Mouse (Mus musculus) liver, postnatal 0 days (tissue): ENCODE measurements at regions not wholly inside any gene's neighbourhood (a gene's known extent, or its start where the extent isn't known, plus 50 kb on each side); places are given as distances from the start of the nearest gene placed in this dataset.

ENCODE experiments used
- CTCF ChIP-seq: sonication (generic); IDR thresholded peaks from 2 replicates; pipeline ENCODE4 v1.5.1; 2016; ENCODE audit warnings: antibody characterized with exemption, low read depth
- EP300 ChIP-seq: IDR thresholded peaks from 2 replicates; pipeline ENCODE4 v1.6.1; 2016; ENCODE audit warnings: antibody characterized with exemption, low read depth, mild to moderate bottlenecking

GRCm38 (mm10) chr3:50999745-51000144, 224.5 kb upstream of the Noct start:
- TF ChIP-seq CTCF, result no peak
- TF ChIP-seq EP300, result no peak
